Mouse (Mus musculus): ENCODE measurements around the gene Mad1l1.
"Not testable (repeated sequence)": the region's sequence is repeated elsewhere in the genome, so short reads cannot be mapped to it uniquely, and the experiment has no call there.

Mad1l1 gene

GRCm38 (mm10) chr5:140321042-140321755 is at the start of gene Mad1l1, which contains the start of gene Nudt1:
Mad1l1 (minus strand) TSS chr5:140321552.
Nudt1 (plus strand) TSS chr5:140321656.
- peak; percentile 83 for DNase-seq (ENCODE audit: low spot score)

- DNase-seq (ENCODE audit: low spot score), result no peak
These were observed 49.3 kb upstream of the Mad1l1 start for GRCm38 (mm10) chr5:140370446-140371254.

- DNase-seq (ENCODE audit: low spot score), result no peak
These were observed 48.1 kb upstream of the Mad1l1 start for GRCm38 (mm10) chr5:140369466-140369865.

- no peak for DNase-seq (ENCODE audit: low spot score)
These were observed 47.6 kb upstream of the Mad1l1 start for GRCm38 (mm10) chr5:140368926-140369325.

- not testable (repeated sequence) for DNase-seq (ENCODE audit: low spot score)
These were observed 46.8 kb upstream of the Mad1l1 start for GRCm38 (mm10) chr5:140368126-140368525.

- DNase-seq (ENCODE audit: low spot score), result no peak
These were observed 43.1 kb upstream of the Mad1l1 start for GRCm38 (mm10) chr5:140364415-140364814.

GRCm38 (mm10) chr5:140359930-140360674 is 38.8 kb upstream of the Mad1l1 start:
- DNase-seq (ENCODE audit: low spot score), result no peak

- no peak for DNase-seq (ENCODE audit: low spot score)
These were observed 36.1 kb upstream of the Mad1l1 start for GRCm38 (mm10) chr5:140357466-140357865.

GRCm38 (mm10) chr5:140355934-140356333 is 34.6 kb upstream of the Mad1l1 start:
- no peak for DNase-seq (ENCODE audit: low spot score)

- DNase-seq (ENCODE audit: low spot score), result no peak
These were observed 31.0 kb upstream of the Mad1l1 start for GRCm38 (mm10) chr5:140352352-140352751.

GRCm38 (mm10) chr5:140350731-140351497 is 29.6 kb upstream of the Mad1l1 start:
- DNase-seq (ENCODE audit: low spot score), result no peak

- no peak for DNase-seq (ENCODE audit: low spot score)
These were observed 28.5 kb upstream of the Mad1l1 start for GRCm38 (mm10) chr5:140349882-140350281.

- DNase-seq (ENCODE audit: low spot score), result no peak
These were observed 24.7 kb upstream of the Mad1l1 start for GRCm38 (mm10) chr5:140346050-140346449.

GRCm38 (mm10) chr5:140345244-140345643 is 23.9 kb upstream of the Mad1l1 start:
- DNase-seq (ENCODE audit: low spot score), result no peak

GRCm38 (mm10) chr5:140342880-140343279 is 21.5 kb upstream of the Mad1l1 start:
- DNase-seq (ENCODE audit: low spot score), result no peak

GRCm38 (mm10) chr5:140339836-140340235 is 18.5 kb upstream of the Mad1l1 start:
- no peak for DNase-seq (ENCODE audit: low spot score)

- no peak for DNase-seq (ENCODE audit: low spot score)
These were observed 17.4 kb upstream of the Mad1l1 start for GRCm38 (mm10) chr5:140338779-140339178.

GRCm38 (mm10) chr5:140336680-140337079 is 15.3 kb upstream of the Mad1l1 start:
- DNase-seq (ENCODE audit: low spot score), result peak; percentile 20

GRCm38 (mm10) chr5:140333631-140334030 is 12.3 kb upstream of the Mad1l1 start:
- DNase-seq (ENCODE audit: low spot score), result no peak

- no peak for DNase-seq (ENCODE audit: low spot score)
These were observed 11.2 kb upstream of the Mad1l1 start for GRCm38 (mm10) chr5:140332519-140332918.

GRCm38 (mm10) chr5:140331615-140332512 is 10.5 kb upstream of the Mad1l1 start, which contains the start of gene Mrm2:
Mrm2 (minus strand) TSS chr5:140331898.
- peak; percentile 78 for DNase-seq (ENCODE audit: low spot score)

All from ovary, postnatal 14 days (tissue).